Mouse (Mus musculus): ENCODE measurements around the gene Trnp1. TPM values are rescaled to one million over a fixed set of nuclear protein-coding genes. Genes with fewer than 3 reads are reported as not detected.

Trnp1 gene
- polyA plus RNA-seq, 1 experiment from 2014 or later = 14.3 TPM

GRCm38 (mm10) chr4:133493895-133494294 lies 4.5 kb downstream of the Trnp1 start:
- no peak for ATAC-seq (ENCODE audit: low FRiP score)
- Histone ChIP-seq H3K9ac (replicated peaks) (peak overlapping the region; percentile 26; the same call in 1 of the 2 replicates), H3K4me2 (peak overlapping the region; percentile 60), H3K27ac (replicated peaks) (no peak overlapping the region), H3K9me3 (replicated peaks) (no peaks in the 10 kb centered on the region), H3K36me3 (no peaks in the 10 kb centered on the region), H3K4me1 (peaks cover 39% of the 10 kb centered on the region), H3K4me3 (replicated peaks) (peak overlapping the region; percentile 29), H3K27me3 (replicated peaks) (peaks cover 41% of the 10 kb centered on the region)
- WGBS = 26% methylated on average over 9 of the region's 12 CpGs

GRCm38 (mm10) chr4:133491800-133492199 lies 6.5 kb downstream of the Trnp1 start:
- Histone ChIP-seq H3K4me1 (peaks cover 20% of the 10 kb centered on the region), H3K9ac (replicated peaks) (no peak overlapping the region), H3K27me3 (replicated peaks) (peaks cover 28% of the 10 kb centered on the region), H3K4me3 (replicated peaks) (no peak overlapping the region), H3K36me3 (no peaks in the 10 kb centered on the region), H3K9me3 (replicated peaks) (no peaks in the 10 kb centered on the region), H3K27ac (replicated peaks) (no peak overlapping the region), H3K4me2 (no peak overlapping the region)
- no peak for ATAC-seq (ENCODE audit: low FRiP score)
- 38% methylated on average over 10 of the region's 10 CpGs for WGBS

DNA sequence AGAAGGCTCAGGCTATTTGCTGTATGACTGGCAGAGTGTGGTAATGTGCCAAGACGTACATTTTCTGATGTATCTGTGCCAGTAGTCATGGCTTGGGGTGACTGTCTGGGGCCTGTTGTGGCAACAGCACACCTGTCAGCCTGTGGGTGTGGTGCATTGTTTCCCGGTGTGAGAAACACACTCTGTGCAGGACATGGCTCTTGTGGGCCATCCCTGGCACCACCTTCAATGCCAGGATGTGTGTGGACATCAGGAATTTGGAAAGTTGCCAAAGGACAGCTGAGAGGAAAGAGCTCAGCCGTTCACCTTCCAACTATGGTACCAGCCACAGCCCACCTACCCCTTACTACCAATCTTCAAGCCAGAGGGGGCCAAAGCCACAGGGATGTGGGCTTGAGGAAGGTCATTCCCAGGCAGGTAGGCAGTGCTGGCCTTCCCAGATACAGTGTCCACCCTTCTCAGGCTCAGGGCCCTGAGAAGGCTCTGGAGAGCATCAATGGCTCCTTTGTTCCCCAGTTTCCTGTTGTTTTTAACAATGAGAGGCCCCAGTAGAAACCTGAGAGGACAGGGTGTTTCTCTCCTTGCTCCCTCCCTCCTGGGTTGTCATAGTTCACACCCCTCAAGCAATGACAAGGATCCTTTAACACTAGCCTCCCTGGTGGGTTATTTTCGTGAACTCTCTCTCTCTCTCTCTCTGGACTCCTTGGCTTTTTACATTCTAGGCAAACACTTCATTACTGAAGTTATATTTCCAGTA lies 8.7 kb downstream of the Trnp1 start:
- H3K36me3 ChIP-seq = no peaks in the 10 kb centered on the region
- 54% methylated on average over 4 of the region's 4 CpGs for WGBS
- H3K9ac ChIP-seq (replicated peaks) = no peak overlapping the region
- H3K27me3 ChIP-seq (replicated peaks) = peaks cover 7% of the 10 kb centered on the region
- no peak overlapping the region for H3K4me2 ChIP-seq
- no peak for ATAC-seq (ENCODE audit: low FRiP score)
- peaks cover 8% of the 10 kb centered on the region for H3K4me1 ChIP-seq
- no peak overlapping the region for H3K4me3 ChIP-seq (replicated peaks)
- H3K9me3 ChIP-seq (replicated peaks) = no peaks in the 10 kb centered on the region
- no peak overlapping the region for H3K27ac ChIP-seq (replicated peaks)

DNA sequence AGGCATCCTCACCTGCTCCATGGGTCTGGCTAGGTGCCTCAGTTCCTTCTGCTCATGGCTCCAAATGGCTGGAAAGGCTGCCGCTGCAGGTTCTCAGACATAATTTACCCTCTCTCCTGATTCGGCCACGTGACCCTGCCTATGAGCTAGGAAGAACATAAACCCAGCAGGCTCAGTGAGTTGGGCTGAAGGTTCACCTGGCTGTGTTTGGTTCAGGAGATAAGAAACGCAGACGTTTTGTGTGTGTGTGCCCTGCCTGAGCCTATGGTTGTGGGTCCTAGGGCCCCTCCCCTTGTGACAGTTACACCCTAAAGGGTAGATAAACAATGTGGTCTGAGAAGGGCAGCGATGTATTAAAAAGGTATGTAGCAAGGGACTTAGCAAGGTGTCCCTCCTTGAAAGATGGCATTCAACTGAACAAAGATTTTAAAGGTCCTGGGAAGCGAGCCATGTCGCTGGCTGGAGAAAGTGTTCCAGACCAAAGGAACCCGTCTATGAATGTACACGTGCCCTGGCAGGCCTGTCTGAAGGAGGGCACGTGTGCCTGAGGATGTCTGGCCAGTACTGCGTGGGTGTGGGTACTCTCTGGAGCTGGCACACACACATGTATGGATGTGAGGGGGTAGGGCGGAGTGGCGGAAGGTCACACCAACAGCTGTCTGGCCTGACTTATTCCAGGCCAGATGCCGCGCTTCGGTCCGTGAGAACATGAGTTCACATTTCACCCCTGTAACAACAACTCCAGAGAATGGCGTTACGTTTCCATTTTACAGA lies 9.5 kb downstream of the Trnp1 start:
- H3K4me2 ChIP-seq = no peak overlapping the region
- H3K36me3 ChIP-seq = no peaks in the 10 kb centered on the region
- no peaks in the 10 kb centered on the region for H3K9me3 ChIP-seq (replicated peaks)
- ATAC-seq (ENCODE audit: low FRiP score) = no peak
- H3K4me3 ChIP-seq (replicated peaks) = no peak overlapping the region
- no peak overlapping the region for H3K27ac ChIP-seq (replicated peaks)
- H3K9ac ChIP-seq (replicated peaks) = no peak overlapping the region
- WGBS = 85% methylated on average over 20 of the region's 20 CpGs
- peaks cover 13% of the 10 kb centered on the region; the same call in 1 of the 2 replicates for H3K27me3 ChIP-seq (replicated peaks)
- H3K4me1 ChIP-seq = peaks cover 6% of the 10 kb centered on the region

GRCm38 (mm10) chr4:133486673-133487357 lies 11.5 kb downstream of the Trnp1 start:
- Histone ChIP-seq H3K9me3 (replicated peaks) (no peaks in the 10 kb centered on the region), H3K27me3 (replicated peaks) (peaks cover 21% of the 10 kb centered on the region), H3K9ac (replicated peaks) (no peak overlapping the region), H3K36me3 (no peaks in the 10 kb centered on the region), H3K4me3 (replicated peaks) (no peak overlapping the region), H3K4me2 (no peak overlapping the region), H3K4me1 (peaks cover 6% of the 10 kb centered on the region), H3K27ac (replicated peaks) (no peak overlapping the region)
- ATAC-seq (ENCODE audit: low FRiP score) = no peak
- 96% methylated on average over 26 of the region's 26 CpGs for WGBS

GRCm38 (mm10) chr4:133485691-133486425 lies 12.5 kb downstream of the Trnp1 start:
- H3K4me1 ChIP-seq = peaks cover 6% of the 10 kb centered on the region

GRCm38 (mm10) chr4:133484266-133485025 lies 13.9 kb downstream of the Trnp1 start:
- Histone ChIP-seq H3K9ac (replicated peaks) (no peak overlapping the region), H3K27me3 (replicated peaks) (peaks cover 39% of the 10 kb centered on the region), H3K9me3 (replicated peaks) (no peaks in the 10 kb centered on the region), H3K4me2 (peak overlapping the region; percentile 25), H3K36me3 (no peaks in the 10 kb centered on the region), H3K4me1 (peaks cover 16% of the 10 kb centered on the region), H3K4me3 (replicated peaks) (no peak overlapping the region), H3K27ac (replicated peaks) (no peak overlapping the region)
- no peak for ATAC-seq (ENCODE audit: low FRiP score)
- WGBS = 11% methylated on average over 22 of the region's 22 CpGs

More at GRCm38 (mm10) chr4:133485691-133486425, 12.5 kb downstream of the Trnp1 start:
- H3K9me3 ChIP-seq (replicated peaks) = no peaks in the 10 kb centered on the region
- H3K27ac ChIP-seq (replicated peaks) = no peak overlapping the region
- H3K4me3 ChIP-seq (replicated peaks) = no peak overlapping the region
- WGBS = 86% methylated on average over 28 of the region's 28 CpGs
- no peak for ATAC-seq (ENCODE audit: low FRiP score)
- H3K9ac ChIP-seq (replicated peaks) = no peak overlapping the region
- H3K4me2 ChIP-seq = no peak overlapping the region
- H3K36me3 ChIP-seq = no peaks in the 10 kb centered on the region
- H3K27me3 ChIP-seq (replicated peaks) = peaks cover 30% of the 10 kb centered on the region

DNA sequence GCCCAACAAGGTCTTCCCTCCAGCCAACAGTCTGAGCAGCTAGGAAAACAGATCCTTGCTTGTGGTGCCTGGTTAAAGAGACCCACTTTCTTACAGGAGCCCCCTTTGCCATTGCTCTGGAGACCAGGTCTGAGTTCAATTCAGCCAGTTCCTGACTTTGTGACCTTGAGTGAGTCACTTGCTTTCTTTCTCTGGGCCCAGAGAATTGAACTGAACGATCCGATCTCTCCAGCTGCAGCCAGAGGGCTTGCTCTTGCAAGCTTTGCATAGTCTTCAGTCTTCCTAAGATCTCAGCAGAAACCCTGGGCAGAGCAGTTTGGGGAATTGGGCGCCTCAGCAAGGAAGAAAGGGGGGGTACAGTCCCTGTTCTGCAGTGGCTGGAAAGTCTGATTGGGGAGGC lies 15.9 kb downstream of the Trnp1 start:
- no peak overlapping the region for H3K27ac ChIP-seq (replicated peaks)
- H3K4me2 ChIP-seq = no peak overlapping the region
- no peak overlapping the region for H3K4me3 ChIP-seq (replicated peaks)
- WGBS = 71% methylated on average over 3 of the region's 3 CpGs
- H3K9me3 ChIP-seq (replicated peaks) = no peaks in the 10 kb centered on the region
- peaks cover 52% of the 10 kb centered on the region for H3K27me3 ChIP-seq (replicated peaks)
- ATAC-seq (ENCODE audit: low FRiP score) = no peak
- no peaks in the 10 kb centered on the region for H3K36me3 ChIP-seq
- peaks cover 18% of the 10 kb centered on the region for H3K4me1 ChIP-seq
- no peak overlapping the region for H3K9ac ChIP-seq (replicated peaks)

- H3K36me3 ChIP-seq = no peaks in the 10 kb centered on the region
- peaks cover 59% of the 10 kb centered on the region for H3K27me3 ChIP-seq (replicated peaks)
- H3K9me3 ChIP-seq (replicated peaks) = no peaks in the 10 kb centered on the region
- peaks cover 18% of the 10 kb centered on the region for H3K4me1 ChIP-seq
- no peak for ATAC-seq (ENCODE audit: low FRiP score)
- no peak overlapping the region for H3K27ac ChIP-seq (replicated peaks)
- H3K9ac ChIP-seq (replicated peaks) = no peak overlapping the region
- no peak overlapping the region for H3K4me2 ChIP-seq
- WGBS = 55% methylated on average over 4 of the region's 4 CpGs
- no peak overlapping the region for H3K4me3 ChIP-seq (replicated peaks)
These were observed 16.9 kb downstream of the Trnp1 start for GRCm38 (mm10) chr4:133481488-133481887.

GRCm38 (mm10) chr4:133480754-133481153 lies 17.6 kb downstream of the Trnp1 start:
- H3K9ac ChIP-seq (replicated peaks) = no peak overlapping the region
- no peaks in the 10 kb centered on the region for H3K36me3 ChIP-seq
- no peaks in the 10 kb centered on the region for H3K9me3 ChIP-seq (replicated peaks)
- H3K27ac ChIP-seq (replicated peaks) = no peak overlapping the region
- H3K27me3 ChIP-seq (replicated peaks) = peaks cover 59% of the 10 kb centered on the region
- H3K4me3 ChIP-seq (replicated peaks) = no peak overlapping the region
- ATAC-seq (ENCODE audit: low FRiP score) = no peak
- H3K4me1 ChIP-seq = peaks cover 18% of the 10 kb centered on the region
- peak overlapping the region; percentile 58; the same call in 1 of the 2 replicates for H3K4me2 ChIP-seq
- 53% methylated on average over 6 of the region's 6 CpGs for WGBS

Measured in neural tube, embryonic 15.5 days (tissue).